Mouse (Mus musculus) WW6 (cell line): ENCODE results near the gene Gmnc.

Experiments
- DNase-seq: peaks from one replicate; pipeline ENCODE4 v3.0.0-alpha.2; 2013; ENCODE audit warnings: low read depth, low spot score

Gene Gmnc

GRCm38 (mm10) chr16:26991477-26992300 lies at the start of gene Gmnc:
TSS of gene Gmnc (minus strand) at chr16:26991652.
- no peak for DNase-seq

- no peak for DNase-seq
These were observed 35.8 kb upstream of the Gmnc start for GRCm38 (mm10) chr16:27027281-27027680.

- no peak for DNase-seq
These were observed 34.8 kb upstream of the Gmnc start for GRCm38 (mm10) chr16:27026226-27026625.

- no peak for DNase-seq
These were observed 31.3 kb upstream of the Gmnc start for GRCm38 (mm10) chr16:27022746-27023145.

- no peak for DNase-seq
These were observed 25.9 kb upstream of the Gmnc start for GRCm38 (mm10) chr16:27017309-27017708.

- no peak for DNase-seq
These were observed 11.3 kb upstream of the Gmnc start for GRCm38 (mm10) chr16:27002714-27003113.

DNA sequence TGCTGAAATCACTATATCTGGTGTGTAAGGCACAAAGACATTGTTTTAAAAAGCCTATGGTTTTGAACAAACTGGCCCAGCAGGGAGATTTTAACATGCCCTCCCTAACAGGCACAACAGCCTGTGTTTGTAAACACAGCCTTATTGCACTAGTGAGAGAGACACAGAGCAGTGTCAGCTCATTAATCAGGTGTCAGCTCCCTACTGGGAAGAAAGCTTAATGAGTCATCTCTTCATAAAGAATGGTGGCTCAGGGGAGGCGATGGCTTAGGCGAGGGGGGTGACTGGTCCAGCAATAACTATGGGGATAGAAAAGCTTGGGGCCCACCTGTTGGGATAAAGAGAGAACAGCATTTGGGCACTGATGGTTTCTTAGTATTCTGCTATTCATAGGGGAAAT lies 8.1 kb upstream of the Gmnc start:
- no peak for DNase-seq

GRCm38 (mm10) chr16:26989415-26990315 lies 1.8 kb downstream of the Gmnc start:
- DNase-seq: no peak

- no peak for DNase-seq
These were observed 3.3 kb downstream of the Gmnc start for GRCm38 (mm10) chr16:26988188-26988587.

GRCm38 (mm10) chr16:26985796-26986195 lies 5.7 kb downstream of the Gmnc start:
- no peak for DNase-seq

- no peak for DNase-seq
These were observed 9.3 kb downstream of the Gmnc start for GRCm38 (mm10) chr16:26982112-26982511.

DNA sequence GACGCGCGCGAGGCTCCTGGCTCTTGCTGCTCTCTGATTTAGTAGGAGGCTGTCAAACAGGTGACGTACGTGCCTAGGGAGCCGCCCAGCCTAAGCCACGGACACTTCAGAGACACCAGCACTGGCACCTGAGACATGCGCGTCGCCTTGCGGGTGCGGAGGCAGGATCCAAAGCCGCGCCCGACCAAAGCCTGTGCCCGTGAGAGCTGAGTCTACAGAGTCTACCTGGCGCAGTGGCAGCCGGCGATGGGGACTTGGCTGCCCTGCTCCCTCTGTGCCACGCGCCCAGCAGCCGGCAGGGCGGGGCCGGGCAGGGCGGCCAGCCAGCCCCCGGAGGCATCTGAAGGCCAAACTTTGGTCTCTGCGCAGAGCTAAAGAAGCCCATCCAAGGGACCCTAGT lies 23.5 kb downstream of the Gmnc start:
- DNase-seq: no peak

DNA sequence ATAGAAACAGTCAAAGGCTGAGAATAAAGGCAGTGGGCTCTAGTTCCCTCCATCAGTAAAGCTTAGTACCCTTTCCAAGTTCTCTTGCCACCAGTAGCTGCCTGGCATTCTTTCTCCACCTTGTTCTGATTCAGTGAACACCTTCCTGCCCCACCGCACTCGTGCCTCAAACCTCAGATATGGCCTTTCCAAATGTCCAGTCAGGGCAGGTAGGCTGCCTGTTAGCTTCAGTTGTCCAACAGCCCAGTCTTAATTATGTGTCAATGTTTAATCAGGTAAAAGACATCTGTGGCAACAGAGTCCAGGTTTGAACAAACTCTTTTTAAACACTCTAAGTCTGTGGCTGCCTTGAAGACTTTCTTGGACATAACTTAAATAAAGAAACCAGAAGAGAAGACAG lies 24.6 kb downstream of the Gmnc start:
- DNase-seq: no peak

DNA sequence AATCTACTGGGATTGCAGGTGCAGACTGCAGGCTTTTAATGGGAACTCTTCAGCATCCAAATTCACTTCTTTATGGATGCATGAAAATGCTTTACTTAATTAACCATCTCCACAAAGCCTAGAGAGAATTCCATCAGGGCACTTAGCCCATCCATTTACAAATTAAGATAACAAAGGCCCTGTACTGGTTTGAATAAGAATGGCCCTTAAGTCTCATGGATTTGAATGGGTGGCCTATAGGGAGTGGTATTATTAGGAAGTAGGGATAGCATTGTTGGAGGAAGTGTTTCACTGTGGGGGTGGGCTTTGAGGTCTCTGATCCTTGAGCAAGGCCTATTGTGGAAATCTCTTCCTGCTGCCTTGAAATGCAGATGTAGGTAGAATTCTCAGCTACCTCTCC lies 29.5 kb downstream of the Gmnc start:
- DNase-seq: peak; percentile 62

GRCm38 (mm10) chr16:26951601-26952000 lies 39.9 kb downstream of the Gmnc start:
- no peak for DNase-seq

DNA sequence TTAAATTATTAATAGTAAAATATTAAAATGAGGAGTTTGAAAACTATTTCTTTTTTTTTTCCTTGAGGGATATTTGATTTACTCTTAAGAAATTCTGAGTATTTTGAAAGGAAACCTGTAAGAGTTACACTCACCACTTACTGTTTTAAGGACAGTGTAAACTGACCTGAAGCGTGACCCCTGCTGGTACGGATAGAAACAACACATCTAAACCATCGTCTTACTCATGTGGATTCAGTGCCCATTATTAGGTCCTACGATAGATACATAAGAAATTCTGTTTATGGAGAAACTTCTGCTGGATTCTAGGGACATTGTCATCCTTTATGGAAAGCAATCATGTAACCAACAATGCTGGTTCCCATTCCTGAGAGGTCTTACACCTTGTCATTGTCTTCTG lies 41.2 kb downstream of the Gmnc start:
- DNase-seq: no peak

GRCm38 (mm10) chr16:26903968-26904367 lies 87.5 kb downstream of the Gmnc start:
- no peak for DNase-seq

DNA sequence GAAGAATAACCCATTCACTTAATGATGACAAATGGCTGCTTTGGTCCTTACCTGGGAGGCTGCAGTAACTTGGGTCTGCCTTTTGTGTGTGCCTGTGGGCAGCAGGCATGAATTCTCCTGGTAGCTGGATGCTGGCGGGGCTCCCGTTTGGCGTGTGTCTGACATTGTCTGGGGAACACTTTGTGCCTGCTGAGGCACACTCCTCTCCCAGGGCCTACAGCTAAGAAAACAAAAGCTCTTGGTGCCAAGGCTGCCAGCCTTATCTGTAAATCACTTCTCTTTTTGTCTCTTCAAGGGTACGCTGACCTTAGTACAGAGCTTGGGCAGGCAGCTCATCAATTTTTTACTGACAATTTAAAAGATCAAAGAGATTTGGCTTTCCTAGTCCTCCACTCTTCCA lies 90.0 kb downstream of the Gmnc start:
- DNase-seq: no peak

DNA sequence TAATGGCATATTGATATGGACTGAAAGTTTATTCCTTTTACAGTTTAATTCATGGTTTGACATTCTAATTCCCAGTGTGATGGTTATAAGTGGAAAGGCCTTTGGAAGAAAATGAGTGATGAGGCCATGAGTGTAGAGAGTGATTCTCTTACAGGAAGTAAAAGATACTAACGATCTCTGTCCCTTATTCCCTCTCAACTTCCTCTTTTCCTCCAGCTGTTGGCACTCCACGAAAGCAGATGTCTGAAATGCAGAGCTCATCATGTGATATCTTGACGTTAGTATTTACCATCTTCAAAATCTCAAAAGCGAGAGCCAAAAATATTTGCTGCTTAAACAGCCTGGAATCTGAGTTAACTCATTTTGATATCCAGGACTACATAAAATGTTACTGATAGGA lies 105.1 kb downstream of the Gmnc start:
- DNase-seq: no peak

DNA sequence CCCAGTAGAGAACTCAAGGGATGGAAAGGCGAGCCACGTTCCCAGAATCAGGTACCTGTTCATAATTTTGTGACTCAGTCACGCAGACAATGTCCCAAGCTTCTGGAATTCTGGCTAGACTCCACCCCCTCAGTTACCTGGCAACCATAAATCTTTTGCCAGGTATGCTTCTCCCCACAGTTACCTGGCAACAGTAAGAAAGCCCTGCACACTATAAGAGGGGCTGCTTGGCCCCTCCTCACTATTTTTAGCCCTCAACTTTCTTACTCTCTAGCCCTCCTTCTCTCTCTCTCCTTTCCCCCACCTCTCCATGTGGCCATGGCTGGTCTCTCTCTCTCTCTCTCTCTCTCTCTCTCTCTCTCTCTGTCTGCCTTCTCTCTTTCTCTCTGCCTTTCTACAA lies 114.6 kb downstream of the Gmnc start:
- DNase-seq: no peak
